Mouse (Mus musculus) 3T3-L1 (cell line): ENCODE measurements around the gene Rhbdd2.

ENCODE experiments used
- DNase-seq: peaks from one replicate; pipeline ENCODE4 v3.0.0-alpha.2; 2015; ENCODE audit warnings: low read depth, low spot score

The Rhbdd2 gene

GRCm38 (mm10) chr5:135680967-135681545 is 48.6 kb downstream of the Rhbdd2 start:
- no peak for DNase-seq

GRCm38 (mm10) chr5:135682009-135682408 is 49.6 kb downstream of the Rhbdd2 start:
- DNase-seq = no peak

GRCm38 (mm10) chr5:135682942-135683570 is 50.6 kb downstream of the Rhbdd2 start:
- no peak for DNase-seq

DNA sequence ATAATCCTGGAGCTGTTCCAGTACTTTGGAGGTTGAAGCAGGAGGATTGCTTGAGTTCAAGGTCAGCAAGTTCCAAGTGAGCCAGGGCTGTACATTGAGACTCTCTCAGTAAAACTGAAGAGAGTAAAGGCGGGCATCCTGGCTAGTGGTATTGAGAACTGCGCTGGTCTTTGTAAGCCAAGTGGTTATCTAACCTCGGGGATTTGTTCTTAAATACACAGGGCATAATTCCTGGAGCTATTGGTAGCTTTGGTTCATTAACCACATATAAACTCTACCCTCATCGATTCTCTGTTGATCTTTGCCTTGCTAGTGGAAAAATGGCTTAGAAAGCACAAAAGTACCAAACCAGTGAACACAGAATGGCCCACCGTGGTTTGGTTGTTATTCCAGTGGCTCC is 58.0 kb downstream of the Rhbdd2 start:
- no peak for DNase-seq

DNA sequence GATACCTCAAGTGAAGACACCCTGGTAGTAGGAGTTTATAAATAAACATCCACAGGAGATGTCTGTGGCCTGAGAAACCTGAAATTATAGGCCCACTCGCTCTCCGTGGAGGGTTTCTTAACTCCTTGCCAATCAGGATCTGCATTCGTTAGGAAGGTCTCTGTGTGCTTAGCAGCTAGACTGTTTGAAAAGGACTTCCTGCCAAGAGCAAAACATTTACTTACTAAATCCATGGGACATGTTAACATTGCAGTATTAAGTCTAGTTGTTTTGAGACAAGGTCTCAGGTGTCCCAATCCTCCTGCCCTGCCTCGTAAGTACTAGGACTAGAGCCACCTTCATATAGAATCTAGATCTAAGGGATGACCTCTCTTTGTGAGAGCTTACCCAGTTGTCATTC is 58.8 kb downstream of the Rhbdd2 start:
- DNase-seq = no peak

DNA sequence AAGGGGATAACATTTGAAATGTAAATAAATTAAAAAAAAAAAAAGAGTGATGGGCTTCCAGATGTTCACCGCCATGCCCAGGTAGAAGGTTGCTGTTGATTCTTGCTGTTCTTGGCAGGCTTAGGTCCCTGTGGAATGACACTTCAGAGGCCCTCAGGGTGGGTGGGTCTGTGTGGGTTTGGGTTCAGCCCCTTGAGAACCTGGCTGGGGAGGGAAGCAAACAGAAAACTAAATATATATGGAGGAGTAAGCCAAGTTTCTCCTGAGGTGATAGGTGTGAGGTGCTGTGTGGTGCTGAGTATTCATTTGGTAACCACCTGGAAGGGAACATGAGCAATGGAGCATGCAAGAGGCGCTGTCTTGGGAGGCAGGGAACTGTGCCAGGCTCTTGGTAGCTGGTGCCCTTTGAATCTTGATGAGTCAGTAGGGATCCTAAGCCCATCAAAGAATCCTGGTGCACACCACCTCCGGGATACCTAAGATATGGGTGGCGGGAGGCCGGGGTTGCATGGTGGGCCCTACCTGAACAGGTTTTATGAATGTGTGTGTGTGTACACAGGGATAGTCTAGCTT is 60.9 kb downstream of the Rhbdd2 start:
- DNase-seq = peak; percentile 35

DNA sequence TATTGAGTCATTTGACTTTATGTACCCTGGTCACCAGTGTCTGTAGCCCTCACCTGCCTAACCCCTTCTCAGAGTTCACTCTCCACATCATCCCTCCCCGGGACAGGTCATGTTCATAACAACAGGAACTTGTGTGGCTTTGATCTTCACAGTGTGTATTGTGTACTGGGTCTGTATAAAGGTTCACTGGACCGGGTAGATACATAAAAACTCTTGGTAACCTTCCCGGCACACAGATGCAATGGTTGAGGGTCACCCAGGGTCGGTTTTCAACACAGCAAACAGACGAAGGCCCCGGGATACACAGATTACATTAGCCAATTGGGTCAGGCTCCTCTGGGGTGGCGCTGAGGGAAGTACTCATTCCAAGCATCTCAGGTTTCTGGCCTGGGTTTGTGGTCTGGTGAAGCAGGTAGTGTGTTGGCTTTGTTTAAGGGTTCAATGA is 62.9 kb downstream of the Rhbdd2 start:
- DNase-seq = no peak
